Mouse (Mus musculus) cerebellum, adult 9-10 months (tissue): ENCODE measurements around the gene Olfr71.

Source experiments
- DNase-seq: peaks from one replicate; pipeline ENCODE4 v3.0.0; 2022

Olfr71 gene

DNA sequence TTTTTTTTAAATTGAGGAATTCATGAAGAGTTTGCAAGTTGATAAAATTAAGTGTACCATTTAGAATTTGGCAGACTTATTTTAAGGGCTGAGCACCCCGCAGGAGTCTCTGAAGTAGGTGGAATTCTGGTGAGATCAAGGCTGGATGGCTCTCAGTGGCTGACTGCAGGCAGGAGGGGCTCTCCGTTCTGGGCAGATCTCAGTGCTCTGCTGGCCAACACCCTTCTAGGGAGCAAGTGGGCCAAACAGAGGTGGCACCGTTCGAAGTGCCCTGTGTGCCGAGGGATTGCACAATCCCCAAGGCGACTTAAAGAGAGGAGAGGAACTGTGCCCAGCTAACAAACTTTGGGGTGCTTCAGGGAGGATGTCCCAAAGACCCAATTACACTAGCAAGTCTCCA is at the start of gene Olfr71:
Gene Olfr71 (minus strand): TSS at position 387 of the 400 bp plus-strand sequence.
- no peak for DNase-seq

DNA sequence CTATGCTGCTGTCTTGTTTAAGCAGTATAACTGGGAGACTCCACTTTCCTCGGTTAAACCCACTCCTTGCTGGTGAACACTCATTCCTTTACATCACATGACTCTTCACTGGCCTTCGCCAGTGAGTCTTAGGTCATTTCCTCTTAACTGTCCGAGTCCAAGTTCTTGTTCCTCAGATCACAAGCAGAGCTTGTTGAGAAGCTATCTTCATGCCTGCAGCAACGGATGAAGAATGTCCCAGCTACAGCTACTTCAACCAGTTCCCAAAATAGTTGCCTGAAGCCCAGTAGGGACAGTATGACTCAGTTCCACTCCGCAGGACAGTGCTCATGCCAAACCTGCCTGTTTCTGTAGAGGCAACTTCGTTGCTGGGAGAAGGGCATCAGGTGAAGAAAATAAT is 47.2 kb upstream of the Olfr71 start:
- no peak for DNase-seq

DNA sequence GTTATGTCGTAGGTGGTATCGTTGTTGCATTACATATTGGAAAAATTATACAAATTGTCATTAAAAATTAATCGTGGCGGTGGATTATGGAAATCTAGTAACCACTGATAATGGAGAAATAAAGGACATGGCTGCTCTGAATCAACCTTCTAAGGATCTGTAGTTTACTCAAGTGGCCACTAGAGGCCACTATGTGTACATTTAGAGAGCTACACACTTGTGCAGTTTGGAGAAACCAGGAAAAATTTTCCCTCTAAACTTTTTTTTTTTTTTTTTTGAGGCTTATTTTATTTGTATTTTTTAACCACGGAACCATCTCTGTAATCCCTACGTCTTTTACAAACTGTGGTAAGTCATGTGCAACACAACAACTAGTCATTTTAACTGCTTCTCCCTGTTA is 35.1 kb upstream of the Olfr71 start:
- DNase-seq = peak; percentile 36

DNA sequence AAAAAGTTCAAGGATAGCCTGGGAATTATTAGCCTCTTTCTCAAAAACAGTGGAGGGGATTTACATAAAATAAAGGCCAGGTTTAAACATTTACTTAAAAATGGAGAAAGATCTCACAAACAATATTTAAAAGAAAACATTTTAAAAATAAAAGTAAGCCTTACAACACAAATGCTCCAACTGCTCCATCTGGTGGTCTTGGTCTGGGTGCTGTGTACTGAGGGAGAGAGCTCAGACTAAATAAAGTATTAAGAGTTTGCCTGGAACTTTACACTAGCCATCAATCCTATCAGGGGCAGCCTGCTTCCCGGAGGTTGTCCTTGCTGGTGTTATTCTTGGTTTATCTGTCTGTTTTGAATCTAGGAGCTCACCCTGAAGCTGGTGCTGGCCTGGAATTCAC is 33.0 kb upstream of the Olfr71 start:
- no peak for DNase-seq

DNA sequence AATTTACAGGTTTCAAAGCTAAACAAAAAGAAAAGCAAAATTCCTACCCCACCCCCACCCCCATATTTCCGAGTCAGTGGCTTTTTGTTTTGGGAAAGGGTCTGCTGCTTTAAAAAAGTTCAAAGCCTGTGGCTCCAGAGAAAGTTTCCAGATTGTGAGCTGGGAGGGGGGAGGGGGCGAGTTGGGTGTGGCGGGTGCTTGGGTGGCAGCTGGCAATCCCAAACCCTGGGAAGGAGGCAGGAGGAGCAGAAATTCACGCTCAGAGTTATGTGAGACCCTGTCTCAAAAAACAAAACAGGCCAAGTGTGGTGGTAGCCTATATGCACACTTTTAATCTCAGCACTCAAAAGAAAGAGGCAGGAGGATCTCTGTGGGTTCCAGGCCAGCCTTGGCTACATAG is 32.6 kb upstream of the Olfr71 start:
- DNase-seq = no peak

DNA sequence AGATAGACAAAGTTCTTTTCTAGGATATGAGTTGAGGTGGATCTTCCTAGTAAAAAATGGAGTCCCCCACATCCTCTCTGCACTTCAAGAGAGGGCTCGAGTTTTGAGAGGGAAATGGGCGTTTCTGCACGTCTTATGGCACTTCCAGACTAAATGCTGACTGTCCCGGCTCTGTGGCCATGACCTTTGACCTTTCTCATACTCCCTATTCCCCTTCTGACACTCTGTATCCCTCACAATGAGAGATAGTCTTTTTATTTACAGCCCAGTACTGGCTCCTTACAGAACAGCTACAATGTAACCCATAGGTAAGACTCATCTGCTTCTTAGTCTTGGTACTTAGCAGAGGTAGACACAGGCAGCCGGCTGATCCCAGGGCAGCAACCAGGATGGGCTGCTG is 31.5 kb upstream of the Olfr71 start:
- no peak for DNase-seq

DNA sequence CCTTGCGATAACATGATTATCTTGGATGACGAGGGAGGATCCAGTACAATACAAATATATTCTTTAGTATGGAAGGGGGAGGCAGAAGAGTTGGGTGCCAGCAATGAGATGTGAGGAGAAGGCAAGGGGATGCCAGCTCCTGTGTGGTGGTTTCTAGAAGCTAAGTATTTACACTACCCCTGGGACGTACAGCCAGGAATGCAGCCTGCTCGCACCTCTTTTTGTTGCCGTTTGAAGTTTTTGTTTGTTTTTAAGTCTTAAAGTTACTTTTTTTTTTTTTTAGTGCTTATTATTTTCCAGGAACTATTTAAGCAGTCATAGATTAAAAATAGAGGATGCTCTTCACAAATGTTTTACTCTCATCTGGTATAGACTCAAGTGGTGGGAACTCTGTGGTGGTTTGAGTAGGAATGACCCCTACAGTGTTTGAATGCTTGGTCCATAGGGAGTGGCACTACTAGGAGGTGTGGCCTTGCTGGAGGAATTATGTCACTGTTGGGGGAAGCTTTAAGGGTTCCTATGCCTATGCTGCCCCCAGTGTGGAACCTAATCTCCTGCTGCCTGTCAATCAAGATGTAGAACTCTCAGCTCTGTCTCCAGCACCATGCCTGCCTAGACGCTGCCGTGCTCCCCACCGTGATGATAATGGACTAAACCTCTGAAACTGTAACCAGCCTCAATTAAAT is 29.1 kb upstream of the Olfr71 start:
- no peak for DNase-seq

DNA sequence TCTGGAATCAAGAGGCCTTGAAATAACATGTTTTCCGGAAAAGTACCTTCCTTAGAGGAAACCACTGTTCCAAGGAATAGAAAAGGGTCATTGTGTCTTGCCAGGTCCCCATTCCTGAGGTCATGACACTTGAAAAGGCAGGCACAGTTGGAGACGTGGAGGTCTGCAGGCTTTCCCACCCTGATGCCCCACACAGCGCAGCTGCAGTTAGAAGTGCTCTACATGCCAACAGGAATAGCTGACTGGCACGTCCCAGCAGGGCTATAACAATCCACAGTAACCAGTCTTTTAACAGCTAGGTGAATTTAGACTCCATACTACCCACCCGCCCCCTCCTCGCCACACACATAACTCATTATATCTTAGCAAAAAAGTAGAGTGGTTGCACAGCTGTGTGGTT is 27.1 kb upstream of the Olfr71 start:
- no peak for DNase-seq

DNA sequence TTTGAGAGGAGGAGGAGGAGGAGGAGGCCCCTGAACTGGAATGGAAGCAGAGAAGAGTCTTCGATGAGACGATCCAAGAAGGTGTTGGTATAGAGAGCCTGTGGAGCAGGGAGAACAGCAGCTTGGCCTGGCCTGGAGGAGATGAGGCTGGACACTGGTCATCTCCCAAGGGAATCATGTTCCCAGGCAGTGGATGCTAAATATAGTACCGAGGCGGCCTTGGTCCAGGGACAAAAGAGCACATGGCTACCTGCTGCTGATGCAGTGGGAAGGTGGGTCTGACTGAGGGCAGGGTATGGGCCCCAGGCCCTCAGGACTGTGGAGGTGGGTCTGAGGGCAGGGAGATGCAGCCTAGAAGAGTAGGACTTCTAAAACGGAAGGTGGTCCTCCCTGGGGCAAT is 23.1 kb upstream of the Olfr71 start:
- no peak for DNase-seq

DNA sequence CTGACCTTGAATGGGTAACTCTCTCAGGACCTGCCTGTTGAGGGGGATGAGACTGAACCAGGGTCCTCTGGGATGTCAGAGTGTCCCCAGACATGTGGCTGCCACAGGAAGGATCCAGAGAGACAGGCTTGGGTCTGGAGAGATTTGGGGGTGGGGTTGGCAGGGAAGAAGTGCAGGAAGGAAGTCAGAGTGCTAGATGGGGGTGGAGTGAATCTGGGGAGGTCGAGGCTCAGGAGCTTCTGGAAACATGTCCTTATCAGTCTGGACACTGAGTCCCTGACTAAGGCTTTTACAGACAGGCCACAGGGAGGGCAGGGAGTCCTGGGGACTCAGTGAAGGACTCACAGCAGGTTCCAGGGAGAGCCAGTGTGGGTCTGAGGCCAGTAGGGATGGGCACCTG is 22.1 kb upstream of the Olfr71 start:
- DNase-seq = no peak

DNA sequence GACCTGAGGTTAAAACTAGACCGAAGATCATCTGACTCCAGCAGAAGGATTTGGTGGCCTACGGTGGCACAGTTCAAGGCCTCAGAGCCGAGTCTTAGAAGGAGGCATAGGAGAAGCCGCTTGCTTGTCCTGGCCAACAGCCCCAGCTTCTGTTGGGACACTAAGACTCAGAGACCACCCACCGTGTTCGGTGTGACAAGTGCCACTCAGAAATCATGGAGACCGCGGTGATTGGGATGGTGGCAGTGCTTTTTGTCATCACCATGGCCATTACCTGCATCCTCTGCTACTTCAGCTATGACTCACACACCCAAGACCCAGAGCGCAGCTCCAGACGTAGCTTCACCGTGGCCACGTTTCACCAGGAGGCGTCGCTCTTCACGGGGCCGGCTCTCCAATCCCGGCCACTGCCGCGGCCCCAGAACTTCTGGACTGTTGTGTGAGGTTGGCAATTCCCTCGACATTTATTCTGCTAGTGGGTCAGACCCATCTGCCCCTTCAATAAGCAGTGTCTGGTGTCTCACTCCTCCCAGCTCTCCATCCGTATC is 20.8 kb upstream of the Olfr71 start:
- no peak for DNase-seq

DNA sequence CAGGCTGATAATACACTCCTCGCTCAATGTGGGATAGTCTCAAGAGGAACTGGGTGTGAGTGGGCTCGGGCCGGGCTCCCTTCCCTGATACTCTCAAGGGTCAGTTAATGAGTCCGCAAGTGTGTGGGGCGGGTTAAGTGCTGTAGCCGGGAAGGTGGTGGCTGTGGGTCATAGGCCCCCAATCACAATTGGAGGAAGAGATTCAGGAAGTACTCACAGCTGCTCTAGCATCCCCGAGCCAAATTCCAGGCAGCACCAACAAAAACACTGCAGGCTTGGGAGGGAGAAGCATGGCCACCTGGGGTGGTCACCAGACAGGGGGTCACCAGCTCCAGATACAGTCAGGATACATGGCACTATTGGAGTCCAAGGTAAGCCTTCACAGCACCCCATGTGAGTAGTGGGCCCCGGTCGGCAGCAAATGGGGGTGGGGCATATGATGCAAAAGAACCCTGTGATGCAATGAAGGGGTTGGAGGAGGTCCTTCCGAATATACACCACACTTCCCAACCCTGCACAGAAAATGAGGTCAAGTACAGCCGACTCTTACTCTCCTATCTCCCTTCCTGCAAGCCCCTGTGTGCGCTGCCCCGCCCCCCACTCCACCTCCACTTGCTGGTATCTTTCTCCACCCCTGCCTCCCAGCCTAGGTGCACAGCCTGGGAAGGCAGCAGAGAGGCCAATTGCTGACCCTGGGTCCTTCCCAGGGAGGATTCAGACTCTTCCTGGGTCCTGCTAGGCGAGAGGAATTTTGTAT is 19.9 kb upstream of the Olfr71 start, which contains the start of gene Spaar:
Gene Spaar (plus strand): TSS at position 241 of the 757 bp plus-strand sequence.
- DNase-seq = no peak

DNA sequence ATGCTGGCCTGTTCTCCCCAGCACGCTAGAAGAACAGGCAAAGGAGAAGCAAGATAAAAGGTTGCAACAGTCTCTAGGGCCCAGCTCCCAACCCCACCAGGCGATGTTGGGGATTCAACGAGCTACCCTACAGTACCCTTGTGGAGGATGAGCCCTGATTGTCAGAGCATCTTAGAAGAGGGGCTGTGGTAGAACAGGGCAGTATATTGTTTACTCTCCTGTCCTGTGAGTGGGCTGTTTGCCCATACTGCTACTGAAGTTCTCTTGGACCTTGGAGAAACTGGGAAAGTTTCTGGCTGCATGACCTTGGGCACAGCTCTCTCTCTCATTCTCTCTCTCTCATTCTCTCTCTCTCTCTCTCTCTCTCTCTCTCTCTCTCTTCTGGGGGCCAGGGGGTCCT is 19.1 kb upstream of the Olfr71 start:
- DNase-seq = no peak

DNA sequence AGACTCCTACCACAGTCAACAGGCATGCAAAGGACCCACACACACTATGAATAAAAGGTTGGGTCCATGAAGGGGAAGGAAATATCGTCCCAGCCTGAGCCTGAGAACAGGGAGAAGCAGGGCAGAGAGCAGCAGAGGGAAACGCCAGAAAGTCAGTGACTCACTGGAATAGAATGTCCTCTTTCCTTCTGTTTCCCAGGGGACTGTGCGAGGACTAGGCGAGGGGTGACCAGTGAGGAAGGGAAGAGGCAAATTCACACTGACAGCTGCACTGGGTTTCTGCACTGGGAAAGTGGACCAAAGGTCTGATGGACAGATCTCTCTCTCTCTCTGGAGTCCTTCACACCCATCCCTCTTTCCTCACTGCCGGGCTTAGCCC is 18.5 kb upstream of the Olfr71 start:
- no peak for DNase-seq

DNA sequence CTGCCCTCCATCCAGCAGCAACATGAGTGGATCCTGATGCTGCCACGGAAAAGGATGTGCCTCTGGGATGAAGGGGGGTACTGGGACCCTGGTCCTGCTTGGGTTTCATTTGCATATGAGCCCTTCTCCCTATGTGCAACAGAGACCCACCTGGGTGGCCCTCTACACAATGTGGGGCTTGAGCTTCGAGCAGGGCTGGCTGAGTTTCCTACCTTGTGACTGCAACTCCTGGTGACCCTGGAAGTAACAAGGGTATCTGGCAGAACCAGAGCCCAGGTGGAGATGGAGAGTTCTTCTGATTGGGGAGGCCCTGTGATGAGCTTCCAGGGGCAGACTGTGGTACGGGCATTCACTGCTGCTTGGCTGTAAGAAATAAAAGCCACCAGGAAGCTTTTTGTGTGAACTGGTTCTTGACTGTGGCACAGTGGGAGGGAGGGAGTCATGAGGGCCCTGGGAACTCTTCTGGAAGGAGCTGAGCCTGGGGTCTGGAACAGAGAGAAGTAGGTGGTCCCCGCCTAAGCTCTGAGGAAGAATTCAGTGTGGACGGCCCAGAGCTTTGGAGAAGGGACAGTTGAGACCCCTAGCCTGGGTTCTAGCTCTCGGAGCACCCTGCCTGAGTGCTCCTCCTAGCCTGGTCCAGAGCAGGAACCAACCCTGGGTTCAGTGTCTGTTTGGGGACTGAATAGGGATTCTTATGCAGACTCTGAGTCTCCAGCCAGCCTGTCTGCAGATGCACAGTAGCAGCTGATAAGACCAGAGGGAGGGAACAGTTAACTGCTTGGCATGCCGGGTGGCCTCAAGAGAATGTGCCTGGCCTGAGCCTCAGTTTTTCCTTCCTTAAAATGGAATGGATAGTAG is 17.9 kb upstream of the Olfr71 start:
- no peak for DNase-seq

DNA sequence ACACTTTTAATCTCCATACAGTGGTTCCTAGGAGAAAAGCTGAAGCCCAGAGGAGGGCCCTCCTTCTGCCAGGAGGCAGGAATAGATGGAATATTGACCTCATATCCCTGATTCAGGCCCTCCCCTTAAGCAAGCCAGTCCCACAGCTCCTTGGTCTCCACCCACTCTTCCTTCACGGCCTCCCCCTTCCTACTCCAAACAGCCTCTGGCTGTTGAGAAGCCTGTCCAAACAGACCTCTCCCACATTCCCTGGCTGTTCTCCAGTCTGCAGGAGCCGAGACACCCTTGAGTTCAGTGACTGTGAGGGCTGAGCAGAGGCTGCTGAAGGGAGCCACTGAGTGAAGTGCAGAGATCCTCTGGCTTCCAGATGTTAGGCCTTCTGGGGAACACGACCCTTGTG is 16.9 kb upstream of the Olfr71 start, which contains the start of gene Hrct1:
Gene Hrct1 (plus strand): TSS at position 194 of the 400 bp plus-strand sequence.
- no peak for DNase-seq

DNA sequence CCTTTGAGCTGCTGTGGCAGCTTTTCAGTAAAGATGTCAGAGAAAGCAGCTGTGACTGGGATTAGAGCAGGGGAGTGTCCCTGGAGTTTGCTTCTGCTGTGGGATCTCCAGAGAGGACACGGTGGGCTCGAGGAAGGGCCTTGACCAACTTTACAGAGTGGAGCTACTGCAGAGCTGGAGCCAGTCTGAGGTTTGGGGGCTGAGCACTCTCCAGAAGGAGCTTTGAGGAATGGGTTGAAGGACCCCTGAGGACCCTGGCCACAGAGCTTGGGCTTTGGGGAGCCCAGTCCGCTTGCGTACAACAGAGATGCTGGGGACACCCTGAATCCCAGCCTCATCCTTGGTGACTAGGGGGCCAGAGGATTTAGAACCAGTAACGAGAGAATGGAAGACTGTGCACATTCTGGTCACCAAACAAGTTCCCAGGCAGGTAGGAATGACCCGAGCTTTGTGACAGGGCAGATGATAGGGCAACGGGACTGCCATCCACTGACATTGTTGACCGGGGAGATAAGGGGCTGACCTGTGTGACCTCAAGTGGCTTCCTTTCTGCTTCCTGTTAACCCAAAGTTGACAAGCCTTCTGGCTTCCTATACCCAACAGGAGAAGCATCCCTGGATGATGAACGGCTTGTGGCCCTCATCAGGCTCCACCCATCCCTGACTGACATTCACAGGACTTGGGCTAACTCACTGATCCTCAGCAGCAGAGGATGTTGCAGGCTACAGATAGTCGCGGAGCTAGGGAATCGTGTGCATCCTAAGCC is 16.4 kb upstream of the Olfr71 start:
- no peak for DNase-seq

DNA sequence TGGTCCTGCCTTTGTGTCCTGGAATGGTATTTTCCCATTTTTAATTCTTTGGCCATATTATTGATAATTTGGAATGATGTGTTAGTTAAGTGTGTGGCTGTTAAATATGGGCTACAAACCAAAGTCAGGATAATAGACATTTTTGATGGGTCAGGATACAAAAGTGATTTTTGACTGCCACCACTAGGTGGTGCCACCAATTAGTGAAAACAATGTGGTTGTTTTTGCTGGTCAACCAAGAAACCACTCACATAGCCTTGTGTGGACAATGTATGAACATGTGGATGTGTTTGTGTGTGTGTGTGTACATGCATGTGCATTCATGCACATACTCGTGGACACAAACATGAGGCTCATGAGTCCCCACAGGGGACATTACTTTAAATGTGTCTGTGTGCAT is 14.7 kb upstream of the Olfr71 start:
- DNase-seq = no peak

DNA sequence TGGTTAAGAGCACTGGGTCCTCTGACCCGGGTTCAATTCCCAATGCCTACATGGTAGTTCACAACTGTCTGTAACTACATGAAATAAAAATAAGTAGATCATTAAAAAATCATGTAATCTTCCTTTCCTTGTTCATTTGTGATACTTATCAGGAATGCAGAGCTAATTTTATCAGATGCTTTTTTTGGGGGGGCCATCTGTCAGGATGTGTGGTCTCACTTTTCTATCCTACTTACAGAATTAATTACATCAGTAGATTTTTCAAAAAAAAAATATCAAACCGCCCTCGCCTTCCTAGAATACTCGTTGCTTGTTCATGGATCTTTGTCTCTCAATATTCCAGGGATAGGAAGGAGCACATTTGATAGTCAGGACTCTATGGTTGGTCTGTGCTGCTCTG is 12.1 kb upstream of the Olfr71 start:
- DNase-seq = no peak

DNA sequence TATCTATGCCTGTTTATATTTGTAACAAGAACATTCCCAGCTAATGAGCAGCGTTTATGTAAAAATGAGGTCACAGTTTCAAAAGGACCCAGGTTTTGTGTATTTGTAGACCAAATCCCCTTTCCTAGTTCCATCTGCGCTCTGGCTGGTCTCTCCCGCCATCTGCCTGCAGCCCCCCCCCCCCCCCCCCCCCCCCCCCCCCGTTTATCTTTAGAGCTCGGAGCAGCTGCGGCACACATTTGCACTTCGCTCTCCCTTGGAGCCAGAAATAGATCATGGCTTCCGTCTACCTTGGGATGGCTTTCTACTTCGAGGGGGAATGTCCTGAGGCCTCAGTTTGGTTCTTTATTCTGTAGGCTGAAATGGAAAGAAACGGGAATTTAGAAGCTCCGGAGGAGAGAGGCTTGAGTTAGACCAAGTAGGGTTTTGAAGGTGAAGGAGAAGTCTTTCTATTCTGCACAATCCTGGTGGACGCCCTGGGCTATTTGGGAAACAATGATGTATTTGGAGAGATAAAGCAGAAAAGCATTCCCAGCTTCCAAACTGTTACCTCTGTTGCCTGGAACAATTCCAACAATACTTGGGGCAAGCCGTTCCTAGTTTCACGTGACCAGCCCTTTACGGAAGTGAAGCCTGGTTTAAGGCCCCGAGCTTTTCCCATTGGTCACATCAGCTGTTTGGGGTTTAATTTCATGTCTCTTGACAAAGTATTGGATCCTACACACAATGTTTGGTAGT is 10.6 kb upstream of the Olfr71 start:
- no peak for DNase-seq

DNA sequence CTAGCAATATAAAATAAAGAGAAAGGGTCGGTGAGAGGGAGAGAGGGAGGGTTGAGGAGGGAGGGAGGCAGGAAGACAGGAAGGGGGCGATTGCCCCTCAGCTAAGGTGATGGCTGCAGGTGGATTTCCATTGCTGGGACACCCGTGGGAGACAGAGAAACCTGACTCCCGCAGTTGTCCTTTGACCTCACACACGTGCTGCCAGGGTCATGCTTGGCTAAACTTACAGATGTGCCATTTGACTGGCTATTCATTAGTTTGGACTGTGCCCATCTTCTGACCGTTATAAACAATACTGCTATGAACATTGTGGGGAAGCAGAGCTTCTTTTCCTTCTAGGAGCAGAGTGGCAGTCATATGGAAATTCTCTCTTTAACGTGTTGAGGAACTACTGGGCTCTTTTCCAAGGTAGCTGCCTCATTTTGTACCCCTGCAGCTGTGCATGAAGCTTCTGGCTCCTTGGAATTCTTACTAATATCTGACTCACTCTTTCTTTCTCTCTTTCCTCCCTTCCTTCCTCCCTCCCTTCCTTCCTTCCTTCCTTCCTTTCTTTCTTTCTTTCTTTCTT is 3.7 kb upstream of the Olfr71 start:
- no peak for DNase-seq
